Mouse (Mus musculus) bone marrow macrophage, adult 2 months (primary cell): ENCODE results near the gene Map7d1.

ENCODE experiments used
- CTCF ChIP-seq: IDR thresholded peaks from 2 replicates; pipeline ENCODE4 v1.5.1; 2012; ENCODE audit warnings: low read depth, mild to moderate bottlenecking, low read length, moderate library complexity
- POLR2A ChIP-seq: IDR thresholded peaks from 2 replicates; pipeline ENCODE4 v1.6.1; 2012; ENCODE audit warnings: mild to moderate bottlenecking, low read depth, low read length, borderline replicate concordance

DNA sequence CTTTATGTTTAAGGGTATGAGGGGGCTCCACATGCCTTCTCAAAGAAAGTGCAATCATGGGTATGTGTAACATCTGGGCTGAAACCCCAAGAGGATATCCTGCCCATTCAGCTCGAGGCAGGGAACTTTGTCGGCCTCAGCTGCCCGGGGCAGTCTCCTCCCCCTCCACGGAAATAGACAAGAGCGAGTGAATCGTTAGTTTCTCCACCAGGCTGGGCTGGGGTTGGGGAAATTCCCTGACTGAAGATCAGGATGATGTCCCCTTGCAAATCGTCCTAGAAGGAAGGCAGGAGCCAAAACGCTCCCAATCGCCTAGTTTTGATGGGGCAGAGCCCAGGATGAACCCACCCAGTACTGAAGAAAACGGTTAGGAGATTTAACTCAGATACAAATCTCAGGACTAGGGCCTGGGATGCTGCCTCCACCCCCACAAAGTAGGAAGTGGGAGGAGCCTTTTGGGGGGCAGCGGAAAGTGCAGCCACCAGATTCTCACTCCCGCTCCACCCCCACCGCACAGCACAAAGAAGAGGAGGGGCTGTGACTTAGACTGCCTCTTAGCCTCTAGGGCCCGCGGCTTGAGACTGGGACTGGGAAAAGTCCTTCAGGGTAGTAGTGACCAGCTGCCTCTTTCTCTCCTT, 3.5 kb upstream of the Map7d1 start:
- TF ChIP-seq CTCF (no peak), POLR2A (no peak)
